Mouse (Mus musculus) testis, adult 2 months (tissue): ENCODE data around the gene Rpl15.

ENCODE experiments used
- CTCF ChIP-seq: fragments of 200-500 bp; IDR thresholded peaks from 2 replicates; pipeline ENCODE4 v1.5.1; 2012; ENCODE audit warnings: low read depth, mild to moderate bottlenecking, inconsistent platforms, low read length, moderate library complexity; ENCODE audit not compliant: control insufficient read depth, insufficient read depth, insufficient replicate concordance
- POLR2A ChIP-seq: fragments of 200-500 bp; IDR thresholded peaks from 2 replicates; pipeline ENCODE4 v1.6.1; 2012; ENCODE audit warnings: low read depth, mild to moderate bottlenecking, inconsistent platforms, low read length, moderate library complexity; ENCODE audit not compliant: control insufficient read depth

DNA sequence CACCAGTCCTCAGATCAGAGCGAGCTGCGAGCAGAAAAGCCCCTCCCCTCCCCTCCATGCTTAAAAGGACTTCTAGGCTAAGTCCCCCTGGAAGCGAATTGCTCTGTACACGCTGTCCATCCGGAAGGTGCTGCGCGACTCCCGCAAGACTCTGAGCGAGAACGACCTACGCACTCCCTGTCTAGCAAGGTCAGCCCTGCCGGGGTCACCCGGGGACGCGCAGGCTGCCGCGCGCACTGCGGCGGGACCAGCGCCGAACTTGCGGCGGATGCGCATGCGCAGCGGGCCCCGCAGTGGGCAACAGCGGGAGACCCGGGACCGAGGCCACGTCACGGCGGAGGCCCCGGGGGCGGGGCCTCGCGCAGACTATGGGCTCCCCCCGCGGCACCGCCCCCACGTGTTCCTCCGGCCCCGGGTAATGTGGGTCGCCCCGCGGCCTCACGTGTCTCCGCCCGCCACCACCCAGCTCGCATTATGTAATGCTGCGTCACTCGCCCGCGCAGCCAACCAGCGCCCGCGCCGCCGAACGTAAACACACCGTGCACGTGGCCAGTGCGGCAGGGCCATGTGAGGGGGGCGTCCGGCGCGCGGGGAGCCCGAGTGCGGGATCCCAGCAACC is 33.0 kb downstream of the Rpl15 start:
- TF ChIP-seq CTCF: no peak
- no peak for TF ChIP-seq POLR2A
